Mouse (Mus musculus) testis, postnatal 10 days (tissue): Measurements from ENCODE around the gene Rbm45.

Experiments
- DNase-seq: peaks from one replicate; pipeline ENCODE4 v3.0.0; 2021; ENCODE audit warnings: low spot score

Rbm45 gene

GRCm38 (mm10) chr2:76369821-76370655 lies at the start of gene Rbm45:
TSS of gene Rbm45 (plus strand) at chr2:76369984.
- peak; percentile 96 for DNase-seq

GRCm38 (mm10) chr2:76320336-76320735 lies 49.4 kb upstream of the Rbm45 start:
- no peak for DNase-seq

GRCm38 (mm10) chr2:76323185-76323875 lies 46.5 kb upstream of the Rbm45 start:
- DNase-seq = no peak

- DNase-seq = no peak
Observed at GRCm38 (mm10) chr2:76324463-76324862, 45.3 kb upstream of the Rbm45 start.

- no peak for DNase-seq
Observed at GRCm38 (mm10) chr2:76326161-76326560, 43.6 kb upstream of the Rbm45 start.

GRCm38 (mm10) chr2:76330081-76330480 lies 39.7 kb upstream of the Rbm45 start:
- DNase-seq = no peak

GRCm38 (mm10) chr2:76332161-76332805 lies 37.5 kb upstream of the Rbm45 start:
- no peak for DNase-seq

- DNase-seq = no peak
Observed at GRCm38 (mm10) chr2:76334596-76334995, 35.2 kb upstream of the Rbm45 start.

- DNase-seq = peak; percentile 45
Observed at GRCm38 (mm10) chr2:76338215-76339156, 31.3 kb upstream of the Rbm45 start, which contains the start of gene Pde11a. TSS of gene Pde11a (minus strand) at chr2:76338774.

GRCm38 (mm10) chr2:76342146-76342545 lies 27.6 kb upstream of the Rbm45 start:
- DNase-seq = no peak

- DNase-seq = no peak
Observed at GRCm38 (mm10) chr2:76347839-76348238, 21.9 kb upstream of the Rbm45 start.

- no peak for DNase-seq
Observed at GRCm38 (mm10) chr2:76360226-76360625, 9.6 kb upstream of the Rbm45 start, which contains the start of gene Cyct. TSS of gene Cyct (minus strand) at chr2:76360450.

GRCm38 (mm10) chr2:76362111-76362510 lies 7.7 kb upstream of the Rbm45 start:
- peak; percentile 49 for DNase-seq

- no peak for DNase-seq
Observed at GRCm38 (mm10) chr2:76365811-76366210, 4.0 kb upstream of the Rbm45 start.

GRCm38 (mm10) chr2:76367188-76367922 lies 2.4 kb upstream of the Rbm45 start:
- DNase-seq = peak; percentile 91

GRCm38 (mm10) chr2:76368861-76369660 lies 723 bp upstream of the Rbm45 start:
- DNase-seq = no peak

- DNase-seq = no peak
Observed at GRCm38 (mm10) chr2:76370656-76370922, 805 bp downstream of the Rbm45 start.

- DNase-seq = no peak
Observed at GRCm38 (mm10) chr2:76372244-76372643, 2.5 kb downstream of the Rbm45 start.

- no peak for DNase-seq
Observed at GRCm38 (mm10) chr2:76374544-76375206, 4.9 kb downstream of the Rbm45 start.

- DNase-seq = no peak
Observed at GRCm38 (mm10) chr2:76378646-76379045, 8.9 kb downstream of the Rbm45 start.
